ENCODE assay signal across 27 mouse cellular contexts in the genomic region with DNA sequence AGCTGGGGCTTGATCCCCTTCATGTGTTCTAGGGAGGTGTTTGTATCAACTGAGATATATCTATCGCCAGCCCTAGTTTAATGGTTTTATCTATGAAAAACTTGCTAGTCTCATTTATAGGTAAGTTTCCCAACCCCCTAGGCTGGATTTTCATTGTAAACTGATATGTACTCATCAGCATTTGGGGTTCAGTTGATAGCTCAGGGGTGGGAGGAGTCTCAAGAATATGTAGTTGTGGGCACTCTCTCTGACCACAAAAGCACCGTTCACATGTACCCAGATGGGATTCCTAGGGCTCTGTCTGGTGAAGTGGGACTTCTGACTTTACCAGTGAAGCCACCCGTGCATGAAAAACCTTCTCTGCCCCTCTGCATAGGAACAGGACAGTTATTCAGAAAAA.
DNase-seq lines count a peak whose midpoint lies in the region; ATAC-seq and TF ChIP-seq lines count a peak whose summit lies in the region.
"Had no signal": no experiment of that assay in that cellular context is flagged by ENCODE, and none has a peak within 500 bp of the region (broad histone marks: within the 10 kb centered on the region; RNA-seq: fewer than 3 reads in every experiment).

No protein-coding gene starts in this region.

- no peak for DNase-seq in heart, postnatal 0 days (ENCODE audit: low spot score)
- no peak for DNase-seq in heart, postnatal 10 days
- peak; percentile 66 for DNase-seq in 416B (ENCODE audit: low read depth)
- DNase-seq in c-Kit-positive CD71-positive TER-119-negative erythroid progenitor cells, embryonic 14.5 days (ENCODE audit: low read depth) = peak; percentile 48
- no peak for DNase-seq in lung, postnatal 0 days (ENCODE audit: low spot score)
- DNase-seq: adrenal gland, adult 8-10 months; cerebellum, adult 11 months; cerebellum, adult 9-10 months; cerebellum, postnatal 36 days; embryo, embryonic 11 days; kidney, adult 11 months; kidney, postnatal 14 days; lung, adult 2 months; lung, postnatal 14 days; thymus, adult 2 months; thymus, postnatal 36 days had no signal

- no peak overlapping the region for H3K4me2 ChIP-seq in heart, postnatal 0 days (ENCODE audit: low read depth, low read length)
- H3K4me2 ChIP-seq in midbrain, embryonic 13.5 days (replicated peaks) = no peak overlapping the region
- H3K4me2 ChIP-seq in lung, postnatal 0 days (replicated peaks; ENCODE audit: low read depth, low read length) = no peak overlapping the region
- H3K4me2 ChIP-seq: embryonic facial prominence, embryonic 12.5 days; forebrain, embryonic 15.5 days; hindbrain, embryonic 15.5 days; limb, embryonic 13.5 days; midbrain, embryonic 12.5 days had no signal

- H3K9me3 ChIP-seq in heart, postnatal 0 days (replicated peaks; ENCODE audit: control insufficient read depth, low read length) = no peaks in the 10 kb centered on the region
- H3K9me3 ChIP-seq in midbrain, embryonic 13.5 days = no peaks in the 10 kb centered on the region
- H3K9me3 ChIP-seq in lung, postnatal 0 days (ENCODE audit: low read length) = no peaks in the 10 kb centered on the region
- H3K9me3 ChIP-seq: embryonic facial prominence, embryonic 12.5 days; forebrain, embryonic 10.5 days; forebrain, embryonic 15.5 days; hindbrain, embryonic 10.5 days; hindbrain, embryonic 15.5 days; limb, embryonic 13.5 days; midbrain, embryonic 12.5 days had no signal

- H3K27me3 ChIP-seq in heart, postnatal 0 days (ENCODE audit: control insufficient read depth, insufficient read depth, low read length) = no peaks in the 10 kb centered on the region
- no peaks in the 10 kb centered on the region for H3K27me3 ChIP-seq in midbrain, embryonic 13.5 days
- no peaks in the 10 kb centered on the region for H3K27me3 ChIP-seq in lung, postnatal 0 days (replicated peaks; ENCODE audit: insufficient read depth, low read length)
- H3K27me3 ChIP-seq: embryonic facial prominence, embryonic 12.5 days; forebrain, embryonic 15.5 days; hindbrain, embryonic 15.5 days; limb, embryonic 13.5 days; midbrain, embryonic 12.5 days had no signal

- no peak overlapping the region for H3K4me3 ChIP-seq in heart, postnatal 0 days (ENCODE audit: low read depth, low read length)
- H3K4me3 ChIP-seq in midbrain, embryonic 13.5 days (replicated peaks) = no peak overlapping the region
- no peak overlapping the region for H3K4me3 ChIP-seq in lung, postnatal 0 days (ENCODE audit: low read depth, low read length)
- H3K4me3 ChIP-seq: embryonic facial prominence, embryonic 12.5 days; forebrain, embryonic 10.5 days; forebrain, embryonic 15.5 days; hindbrain, embryonic 10.5 days; hindbrain, embryonic 15.5 days; left cerebral cortex, adult 2 months; limb, embryonic 13.5 days; midbrain, embryonic 12.5 days had no signal

- H3K36me3 ChIP-seq in heart, postnatal 0 days (replicated peaks; ENCODE audit: control insufficient read depth, insufficient read depth, low read length) = no peaks in the 10 kb centered on the region
- H3K36me3 ChIP-seq in midbrain, embryonic 13.5 days = no peaks in the 10 kb centered on the region
- no peaks in the 10 kb centered on the region for H3K36me3 ChIP-seq in lung, postnatal 0 days (ENCODE audit: insufficient read depth, low read length)
- H3K36me3 ChIP-seq: embryonic facial prominence, embryonic 12.5 days; forebrain, embryonic 15.5 days; hindbrain, embryonic 15.5 days; midbrain, embryonic 12.5 days had no signal

- peak overlapping the region; percentile 17; the same call in 1 of the 2 replicates for H3K27ac ChIP-seq in heart, postnatal 0 days (ENCODE audit: low read depth)
- H3K27ac ChIP-seq in midbrain, embryonic 13.5 days = no peak overlapping the region
- no peak overlapping the region for H3K27ac ChIP-seq in lung, postnatal 0 days (ENCODE audit: low read length)
- H3K27ac ChIP-seq: embryonic facial prominence, embryonic 12.5 days; forebrain, embryonic 10.5 days; hindbrain, embryonic 10.5 days; left cerebral cortex, adult 2 months; limb, embryonic 13.5 days; midbrain, embryonic 12.5 days had no signal

- TF ChIP-seq CTCF in heart, postnatal 0 days (IDR thresholded peaks at IDR 0.05; ENCODE audit: low read depth) = no peak
- TF ChIP-seq CTCF in lung, postnatal 0 days (IDR thresholded peaks at IDR 0.05) = no peak

- intact Hi-C loops in heart, postnatal 10 days (cut with DNase I) = no loop called here

- WGBS in heart, postnatal 0 days = 73% methylated on average over 3 of the region's 3 CpGs
- 83% methylated on average over 3 of the region's 3 CpGs for WGBS in midbrain, embryonic 13.5 days
- 70% methylated on average over 3 of the region's 3 CpGs for WGBS in lung, postnatal 0 days

- no peak for ATAC-seq in heart, postnatal 0 days (ENCODE audit: insufficient read depth, low read depth)
- peak; percentile 63 for ATAC-seq in megakaryocyte progenitor cell, adult 5-6 weeks (replicated peaks; ENCODE audit: poor library complexity)
- no peak for ATAC-seq in midbrain, embryonic 13.5 days
- ATAC-seq in lung, postnatal 0 days = no peak
- ATAC-seq: forebrain, embryonic 15.5 days; inflammation-experienced regulatory T-cells, adult 6 months had no signal

- peaks cover 29% of the 10 kb centered on the region for H3K4me1 ChIP-seq in heart, postnatal 0 days (ENCODE audit: control insufficient read depth, insufficient read depth)
- H3K4me1 ChIP-seq in midbrain, embryonic 13.5 days (replicated peaks) = no peaks in the 10 kb centered on the region; the same call in 1 of the 2 replicates
- H3K4me1 ChIP-seq in lung, postnatal 0 days (ENCODE audit: insufficient read depth, low read depth, low read length) = peaks cover 6% of the 10 kb centered on the region; the same call in 1 of the 2 replicates
- H3K4me1 ChIP-seq: embryonic facial prominence, embryonic 12.5 days had no signal

- no peak for TF ChIP-seq EP300 in heart, postnatal 0 days (IDR thresholded peaks at IDR 0.05; ENCODE audit: low read depth)
- no peak for TF ChIP-seq EP300 in lung, postnatal 0 days (IDR thresholded peaks at IDR 0.05)

- H3K9ac ChIP-seq in heart, postnatal 0 days (replicated peaks; ENCODE audit: low read depth, low read length) = no peak overlapping the region
- no peak overlapping the region for H3K9ac ChIP-seq in midbrain, embryonic 13.5 days (replicated peaks)
- H3K9ac ChIP-seq in lung, postnatal 0 days (replicated peaks; ENCODE audit: low read depth) = no peak overlapping the region
- H3K9ac ChIP-seq: embryonic facial prominence, embryonic 12.5 days; forebrain, embryonic 15.5 days; hindbrain, embryonic 15.5 days; limb, embryonic 13.5 days; midbrain, embryonic 12.5 days had no signal

Comparison
In these comparisons a context has a peak if more than half of its experiments do, and no peak if none do; other contexts are left out.
1. DNase-seq: peak in 416B (single experiment) and c-Kit-positive CD71-positive TER-119-negative erythroid progenitor cells, embryonic 14.5 days (single experiment); none in heart, postnatal 0 days (single experiment), heart, postnatal 10 days (0 of 2) and lung, postnatal 0 days (single experiment).